Mouse (Mus musculus): ENCODE measurements around the gene Ttc23l.
"Not testable (repeated sequence)": the region's sequence is repeated elsewhere in the genome, so short reads cannot be mapped to it uniquely, and the experiment has no call there.

The Ttc23l gene

GRCm38 (mm10) chr15:10506099-10506498 lies 52.4 kb downstream of the Ttc23l start:
- DNase-seq: peak; percentile 46

DNA sequence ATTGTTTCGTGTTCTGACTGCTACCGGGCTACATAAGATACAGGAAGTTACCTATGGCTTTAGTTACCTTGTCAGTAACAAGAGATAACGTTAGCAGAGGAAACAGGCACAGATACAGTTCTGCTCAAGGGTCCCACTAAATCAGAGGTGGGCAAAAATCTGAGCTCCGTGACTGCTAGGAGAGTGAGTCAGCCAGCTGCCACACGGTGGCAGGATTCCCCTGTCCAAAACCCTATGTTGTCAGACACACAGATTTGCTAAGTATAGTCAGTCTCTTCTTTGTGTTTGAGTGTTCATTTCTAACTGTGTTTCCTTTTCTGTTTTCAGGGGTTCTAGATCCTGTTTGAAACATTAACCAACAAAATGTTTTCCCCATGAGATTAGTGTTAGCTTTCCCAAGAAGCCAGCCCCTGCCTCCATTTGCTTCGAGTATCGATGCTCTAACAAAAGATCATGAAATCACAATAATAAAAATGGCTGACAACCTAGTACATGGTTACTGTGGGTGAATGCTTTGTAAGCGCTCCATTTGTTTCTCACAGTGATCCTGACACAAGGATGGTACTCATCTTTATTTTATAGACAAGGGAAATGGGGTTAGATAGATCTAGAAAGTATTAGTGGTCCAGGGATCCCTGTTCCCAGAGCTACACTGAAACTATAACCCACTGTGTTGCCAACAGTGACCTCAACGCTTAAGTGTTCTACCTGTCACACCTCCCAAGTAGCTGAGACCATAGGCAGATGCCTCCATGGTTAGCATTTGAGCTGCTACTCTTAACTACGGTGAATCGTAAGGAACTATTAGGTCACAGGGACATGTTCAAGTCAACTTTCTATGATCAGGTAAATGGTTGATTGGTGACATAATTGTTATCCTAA lies 57.4 kb downstream of the Ttc23l start:
- DNase-seq: peak; percentile 80

DNA sequence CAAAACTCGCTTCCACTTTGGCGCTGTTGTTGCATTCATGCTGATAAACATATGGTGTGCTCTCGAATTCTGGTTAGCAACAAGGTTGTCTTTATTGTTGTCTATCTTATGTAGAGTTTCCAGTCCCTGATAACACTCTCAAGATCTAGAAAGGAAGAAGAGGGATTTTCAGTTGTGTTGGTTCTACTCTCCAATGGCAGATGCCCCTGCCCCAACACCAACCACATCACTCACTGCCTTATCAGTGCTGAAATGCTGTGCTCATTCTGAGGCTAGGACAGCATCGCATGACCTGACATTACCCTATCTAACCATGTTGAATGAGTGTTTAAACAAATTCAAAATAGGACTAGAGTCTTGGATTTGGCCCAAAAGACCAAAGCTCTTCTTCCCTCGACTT lies 58.4 kb downstream of the Ttc23l start:
- no peak for DNase-seq

DNA sequence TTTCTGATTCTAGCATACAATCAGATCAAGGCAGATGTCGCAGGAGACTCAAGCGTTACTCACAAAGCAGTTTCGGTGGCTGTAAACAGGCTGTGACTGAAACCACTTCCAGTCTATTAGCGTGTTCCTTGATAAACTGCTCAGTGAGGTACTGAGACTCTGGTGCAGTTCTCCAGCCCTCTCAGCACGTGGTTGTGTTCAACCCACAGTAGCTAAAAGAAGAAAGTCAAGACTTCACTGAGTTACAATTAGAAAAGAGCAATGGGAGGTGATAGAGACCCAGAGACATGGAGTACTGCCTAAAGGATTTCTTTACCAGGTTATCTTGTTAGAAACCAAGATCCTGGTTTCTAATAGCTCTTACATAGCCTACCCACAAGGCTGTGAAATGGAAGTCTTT lies 58.9 kb downstream of the Ttc23l start:
- no peak for DNase-seq

DNA sequence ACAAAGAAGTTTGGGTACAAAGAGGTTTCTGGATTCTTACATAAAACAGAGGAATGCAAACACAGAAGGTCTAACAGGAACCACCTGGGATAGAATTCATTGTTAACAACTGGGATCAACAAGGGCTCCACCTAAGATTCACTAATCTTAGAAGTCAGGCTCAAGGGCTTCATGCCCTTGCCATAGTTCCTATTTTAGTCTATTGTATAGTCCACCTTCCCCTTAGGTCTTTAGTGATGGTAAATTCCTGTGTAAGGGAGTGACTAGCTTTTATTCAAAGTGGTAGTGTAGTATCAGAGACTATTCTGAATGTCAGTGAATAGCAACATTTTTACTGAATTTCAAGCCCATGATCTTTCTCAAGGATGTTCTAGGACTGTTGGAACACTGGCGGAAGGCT lies 61.8 kb downstream of the Ttc23l start:
- DNase-seq: not testable (repeated sequence)

- no peak for DNase-seq
Observed at GRCm38 (mm10) chr15:10495944-10496343, 62.5 kb downstream of the Ttc23l start.

DNA sequence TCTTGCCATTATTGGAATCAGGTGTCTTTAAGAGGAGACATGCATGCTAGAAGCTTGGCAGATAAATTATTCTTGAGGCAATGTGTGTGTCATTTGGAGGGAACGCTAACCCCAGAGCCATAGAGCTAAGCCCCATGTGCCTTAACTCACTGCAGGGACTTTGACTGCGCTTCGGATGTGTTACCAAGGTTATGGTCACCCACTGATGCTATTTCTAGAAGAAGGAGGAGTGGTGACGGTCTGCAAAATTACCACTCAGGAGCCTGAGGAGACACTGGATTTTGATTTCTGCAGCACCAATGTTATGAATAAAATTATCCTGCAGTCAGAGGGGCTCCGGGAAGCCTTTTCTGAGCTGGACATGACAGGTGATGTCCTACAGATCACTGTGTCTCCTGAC lies 68.4 kb downstream of the Ttc23l start:
- no peak for DNase-seq

DNA sequence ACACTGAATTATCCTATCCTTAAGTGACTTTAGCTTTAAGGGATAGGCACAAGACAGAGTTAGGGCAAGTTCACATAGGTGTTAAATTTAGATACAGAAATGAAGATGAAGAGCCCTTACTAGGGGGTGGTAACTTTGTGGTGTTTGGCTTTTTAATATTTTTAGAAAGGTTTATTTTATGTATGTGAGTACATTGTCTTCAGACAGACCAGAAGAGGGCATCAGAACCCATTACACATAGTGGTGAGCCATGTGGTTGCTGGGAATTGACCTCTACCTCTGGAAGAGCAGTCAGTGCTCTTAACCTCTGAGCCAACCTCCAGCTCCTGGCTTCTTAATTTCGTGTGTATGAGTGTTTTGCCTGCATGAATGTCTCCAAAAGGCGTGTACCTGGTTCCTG lies 71.2 kb downstream of the Ttc23l start:
- no peak for DNase-seq

DNA sequence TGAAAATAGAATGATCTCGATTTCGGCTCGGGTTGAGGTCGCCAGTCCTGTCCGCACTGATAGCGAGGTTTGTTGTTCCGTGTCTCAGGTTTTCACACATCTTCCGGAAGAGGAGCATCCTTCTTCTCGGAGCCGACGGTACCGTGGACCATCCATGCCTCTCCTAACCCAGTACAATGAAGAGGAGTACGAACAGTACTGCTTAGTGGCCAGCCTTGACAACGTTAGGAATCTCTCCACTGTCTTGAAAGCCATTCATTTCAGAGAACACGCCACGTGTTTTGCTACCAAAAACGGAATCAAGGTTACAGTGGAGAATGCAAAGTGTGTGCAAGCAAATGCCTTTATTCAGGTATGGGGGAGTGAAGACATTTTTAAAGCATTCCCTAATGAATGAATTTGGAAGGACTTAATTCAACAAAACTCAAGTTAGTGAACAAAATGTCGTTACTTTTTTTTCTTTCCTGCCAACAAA lies 72.1 kb downstream of the Ttc23l start:
- DNase-seq: no peak

GRCm38 (mm10) chr15:10485484-10486364 lies 72.7 kb downstream of the Ttc23l start, which contains the start of the genes Brix1 and Rad1:
TSS of gene Brix1 (minus strand) at chr15:10485947.
TSS of gene Rad1 (plus strand) at chr15:10486018.
- peak; percentile 96 for DNase-seq

DNA sequence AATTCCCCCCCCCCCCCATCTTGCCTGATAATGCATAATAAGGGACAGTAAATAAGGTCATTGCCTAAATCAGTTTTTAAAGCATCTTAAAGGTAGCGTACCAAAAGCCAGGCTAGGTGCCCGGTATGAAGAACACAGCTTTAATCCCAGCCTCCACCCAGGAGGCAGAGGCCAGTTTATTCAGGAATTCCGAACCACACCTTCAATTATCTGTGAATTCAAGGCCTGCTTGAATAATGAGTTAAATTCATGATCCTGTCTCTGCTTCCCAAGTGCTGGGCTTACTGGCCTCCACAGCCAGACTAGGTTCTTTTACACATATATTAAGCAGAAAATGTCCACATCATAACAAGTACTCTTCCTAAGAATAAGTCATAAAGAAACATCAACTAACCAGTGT lies 87.5 kb downstream of the Ttc23l start:
- no peak for DNase-seq

GRCm38 (mm10) chr15:10470151-10470831 lies 88.2 kb downstream of the Ttc23l start, which contains the start of gene Dnajc21:
TSS of gene Dnajc21 (minus strand) at chr15:10470516.
- peak; percentile 92 for DNase-seq

DNA sequence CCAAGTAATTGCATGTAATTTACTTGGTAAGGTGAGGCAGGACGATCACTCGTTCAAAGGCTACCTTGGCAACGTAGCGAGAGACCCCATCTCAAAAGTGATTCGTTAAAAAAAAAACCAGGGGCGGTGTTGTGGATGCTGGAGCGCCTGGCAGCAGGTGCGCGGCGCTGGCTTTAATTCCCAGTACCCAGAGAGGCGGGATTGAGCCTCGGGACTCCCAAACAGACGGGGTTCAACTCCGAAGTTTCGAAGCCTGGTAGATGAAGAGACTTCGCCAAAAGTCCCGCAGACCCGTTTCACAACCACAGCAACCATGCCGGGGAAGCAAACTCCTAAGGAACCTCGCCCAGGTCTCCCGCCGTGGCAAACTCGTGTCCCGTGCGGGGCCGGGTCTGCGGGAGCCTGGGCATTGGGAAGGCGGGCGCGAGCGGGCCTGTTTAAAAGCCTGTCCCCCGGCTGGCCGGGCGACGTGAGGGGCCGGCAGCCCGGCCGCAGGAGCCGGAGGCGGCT lies 88.8 kb downstream of the Ttc23l start:
- no peak for DNase-seq

DNA sequence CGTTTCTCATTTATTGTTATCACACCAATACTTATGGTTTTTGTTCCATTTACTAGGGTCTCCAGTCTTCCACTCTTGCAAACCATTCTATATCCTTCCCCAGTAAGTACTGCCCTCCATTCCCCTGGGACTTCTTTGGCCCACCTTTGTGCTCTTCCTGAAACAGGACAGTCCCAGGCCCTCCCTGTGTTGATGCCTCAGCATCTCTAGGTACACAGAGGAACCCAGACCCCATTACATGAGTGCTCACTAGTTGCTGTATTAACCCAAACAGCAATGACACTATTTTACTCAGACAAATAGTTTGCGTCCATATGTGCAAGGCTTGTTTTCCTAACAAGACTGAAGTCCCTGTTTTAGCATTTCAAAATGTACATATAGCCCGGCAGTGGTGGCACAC lies 89.7 kb downstream of the Ttc23l start:
- no peak for DNase-seq

DNA sequence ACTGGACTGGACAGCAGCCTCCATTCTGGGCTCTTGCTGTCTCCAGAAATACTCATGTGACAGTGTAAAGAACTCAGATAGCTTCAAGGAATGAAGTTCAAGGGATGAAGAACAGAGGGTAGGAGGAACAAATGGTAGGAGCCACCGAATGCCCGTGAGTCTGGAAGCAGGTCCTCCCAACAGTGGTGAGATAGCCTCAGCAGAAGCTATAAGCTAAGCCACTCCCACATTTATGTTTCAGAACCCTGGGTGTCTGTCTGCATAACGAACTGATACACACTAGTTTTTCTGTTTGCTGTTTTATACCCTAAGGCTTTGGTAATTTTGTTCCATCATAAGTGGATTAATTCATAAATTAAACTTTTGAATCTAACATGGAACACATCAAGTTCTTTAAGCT lies 93.8 kb downstream of the Ttc23l start:
- no peak for DNase-seq

GRCm38 (mm10) chr15:10463555-10463954 lies 94.9 kb downstream of the Ttc23l start:
- DNase-seq: no peak

- DNase-seq: peak; percentile 64
Observed at GRCm38 (mm10) chr15:10460986-10461385, 97.5 kb downstream of the Ttc23l start.

Measured in kidney, postnatal 10 days (tissue).